Mouse (Mus musculus) forelimb bud, embryonic 11.5 days (tissue): ENCODE measurements at regions not wholly inside any gene's neighbourhood (a gene's known extent, or its start where the extent isn't known, plus 50 kb on each side); places are given as distances from the start of the nearest gene placed in this dataset.

ENCODE experiments used
- DNase-seq: peaks from one replicate; pipeline ENCODE4 v3.0.0-alpha.2; 2012; ENCODE audit warnings: low read depth, low spot score

- DNase-seq = no peak
These were observed 639.2 kb upstream of the Zeb2 start for GRCm38 (mm10) chr2:45756395-45756794.

GRCm38 (mm10) chr2:45751746-45752145, 634.6 kb upstream of the Zeb2 start:
- no peak for DNase-seq

- no peak for DNase-seq
These were observed 632.2 kb upstream of the Zeb2 start for GRCm38 (mm10) chr2:45749379-45749778.

GRCm38 (mm10) chr2:45747263-45748236, 630.4 kb upstream of the Zeb2 start:
- peak; percentile 7 for DNase-seq

- DNase-seq = no peak
These were observed 629.4 kb upstream of the Zeb2 start for GRCm38 (mm10) chr2:45746606-45747005.

- DNase-seq = no peak
These were observed 619.1 kb upstream of the Zeb2 start for GRCm38 (mm10) chr2:45736278-45736677.

- no peak for DNase-seq
These were observed 596.8 kb upstream of the Zeb2 start for GRCm38 (mm10) chr2:45713997-45714396.

GRCm38 (mm10) chr2:45707026-45707425, 589.8 kb upstream of the Zeb2 start:
- DNase-seq = no peak

- no peak for DNase-seq
These were observed 585.3 kb upstream of the Zeb2 start for GRCm38 (mm10) chr2:45702511-45702910.

- no peak for DNase-seq
These were observed 583.4 kb upstream of the Zeb2 start for GRCm38 (mm10) chr2:45700578-45700977.

GRCm38 (mm10) chr2:45693291-45694020, 576.3 kb upstream of the Zeb2 start:
- DNase-seq = no peak

- DNase-seq = no peak
These were observed 575.6 kb upstream of the Zeb2 start for GRCm38 (mm10) chr2:45692819-45693218.

GRCm38 (mm10) chr2:45688996-45689395, 571.8 kb upstream of the Zeb2 start:
- DNase-seq = no peak

- no peak for DNase-seq
These were observed 564.1 kb upstream of the Zeb2 start for GRCm38 (mm10) chr2:45681251-45681650.

GRCm38 (mm10) chr2:45679101-45679895, 562.1 kb upstream of the Zeb2 start:
- no peak for DNase-seq

- no peak for DNase-seq
These were observed 561.5 kb upstream of the Zeb2 start for GRCm38 (mm10) chr2:45678685-45679084.

GRCm38 (mm10) chr2:45675776-45676175, 558.6 kb upstream of the Zeb2 start:
- DNase-seq = no peak

- DNase-seq = no peak
These were observed 538.8 kb upstream of the Zeb2 start for GRCm38 (mm10) chr2:45656011-45656410.

GRCm38 (mm10) chr2:45654693-45655092, 537.5 kb upstream of the Zeb2 start:
- DNase-seq = no peak

GRCm38 (mm10) chr2:45652977-45653376, 535.8 kb upstream of the Zeb2 start:
- DNase-seq = no peak

- no peak for DNase-seq
These were observed 533.2 kb upstream of the Zeb2 start for GRCm38 (mm10) chr2:45650271-45650985.
